Mouse (Mus musculus): ENCODE results near the gene Gm11127.
"Not testable (repeated sequence)": the region's sequence is repeated elsewhere in the genome, so short reads cannot be mapped to it uniquely, and the experiment has no call there.

Gm11127 gene

DNA sequence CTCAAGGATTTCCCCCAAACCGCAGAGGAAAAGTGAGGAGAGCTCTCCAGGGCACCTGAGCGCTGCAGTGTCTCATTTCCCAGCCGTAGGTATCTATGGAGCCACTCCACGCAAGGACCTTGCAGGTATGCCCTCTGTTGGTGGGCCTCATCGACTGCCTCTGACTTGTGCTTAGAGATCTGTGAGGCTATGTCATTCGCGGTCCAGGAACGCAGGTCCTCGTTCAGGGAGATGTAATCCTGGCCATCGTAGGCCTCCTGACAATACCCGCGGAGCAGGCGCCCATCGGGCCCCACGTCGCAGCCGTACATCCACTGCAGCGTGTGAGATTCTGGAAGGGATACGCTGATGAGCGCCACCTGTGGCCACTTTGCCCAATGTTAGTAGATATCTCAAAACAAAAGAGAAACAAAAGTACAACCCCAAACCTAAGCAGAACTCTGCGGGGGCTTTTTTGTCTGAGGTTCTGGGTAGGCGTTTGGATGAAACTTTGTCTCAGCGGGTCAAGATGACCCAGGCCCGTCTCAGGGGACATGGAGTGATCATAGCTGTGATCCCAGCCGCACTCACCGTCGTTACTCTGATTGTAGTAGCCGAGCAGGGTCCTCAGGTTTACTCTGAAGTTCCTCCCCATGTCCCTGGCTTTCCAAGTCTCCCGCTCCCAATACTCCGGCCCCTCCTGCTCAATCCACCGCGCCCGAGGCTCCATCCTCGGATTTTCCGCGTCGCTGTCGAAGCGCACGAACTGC is 26.4 kb downstream of the Gm11127 start:
- peak; percentile 66 to 73 for DNase-seq (ENCODE audit: low spot score in 2 of 2)

DNA sequence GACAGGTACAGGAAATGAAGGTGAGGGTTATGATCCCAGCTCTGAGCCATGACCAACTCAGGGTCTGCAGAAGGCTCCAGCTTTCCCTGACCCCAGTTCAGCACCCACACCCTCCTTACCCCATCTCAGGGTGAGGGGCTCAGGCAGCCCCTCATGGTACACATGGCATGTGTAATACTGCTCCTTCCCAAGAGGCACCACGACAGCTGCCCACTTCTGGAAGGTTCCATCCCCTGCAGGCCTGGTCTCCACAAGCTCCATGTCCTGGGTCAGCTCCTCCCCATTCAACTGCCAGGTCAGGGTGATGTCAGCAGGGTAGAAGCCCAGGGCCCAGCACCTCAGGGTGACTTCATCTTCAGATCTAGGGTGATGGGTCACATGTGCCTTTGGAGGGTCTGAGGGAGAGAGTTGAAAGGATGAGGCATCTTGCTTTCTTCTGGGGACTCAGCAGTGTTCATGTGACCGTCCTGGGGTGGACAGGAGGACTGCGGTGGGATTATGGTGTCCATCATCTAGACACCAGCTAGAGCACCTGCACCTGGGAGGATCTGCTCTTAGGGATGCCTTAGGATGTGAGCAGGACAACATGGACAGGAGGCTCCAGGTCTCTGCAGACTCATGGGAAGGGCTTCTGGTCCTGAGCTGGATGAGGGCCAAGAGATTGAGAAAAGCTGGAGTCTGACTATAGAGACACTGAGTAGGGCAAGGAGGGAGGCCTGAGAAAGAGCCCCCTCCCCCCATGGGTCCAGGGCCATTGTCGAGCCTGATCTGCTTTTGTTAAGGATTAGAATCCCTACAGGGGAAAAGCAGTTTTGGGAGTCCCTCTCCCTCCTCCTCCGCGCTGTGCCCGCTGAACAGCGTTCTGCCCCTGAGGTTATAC is 27.2 kb downstream of the Gm11127 start:
- DNase-seq (ENCODE audit: low spot score in 2 of 2), result not testable (repeated sequence)

DNA sequence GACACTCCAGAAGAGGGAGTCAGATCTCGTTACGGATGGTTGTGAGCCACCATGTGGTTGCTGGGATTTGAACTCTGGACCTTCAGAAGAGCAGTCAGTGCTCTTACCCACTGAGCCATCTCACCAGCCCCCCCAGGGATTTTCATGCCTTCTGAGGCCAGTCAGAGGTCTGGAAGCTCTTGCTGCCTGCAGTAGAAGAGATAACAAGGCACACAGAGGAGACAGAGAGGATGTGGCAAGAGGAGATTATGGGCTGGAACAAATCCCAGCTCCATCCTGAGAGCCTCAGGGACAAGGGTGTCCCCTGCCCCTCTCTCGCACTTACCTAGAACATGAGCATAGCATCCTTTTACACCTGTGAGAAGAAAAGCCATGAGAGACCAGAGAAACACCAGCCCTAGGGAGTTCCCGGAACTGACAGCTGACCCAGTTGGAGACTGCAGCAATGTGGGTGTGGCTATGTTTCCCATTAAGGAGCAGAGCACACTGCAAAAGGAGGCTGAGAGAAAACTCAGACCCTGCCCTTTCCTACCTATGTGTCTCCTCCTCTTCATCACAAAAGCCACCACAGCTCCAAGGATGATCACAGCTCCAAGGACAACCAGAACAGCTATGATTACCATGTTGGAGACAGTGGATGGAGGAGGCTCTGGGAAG is 28.0 kb downstream of the Gm11127 start:
- not testable (repeated sequence) for DNase-seq (ENCODE audit: low spot score in 2 of 2)

DNA sequence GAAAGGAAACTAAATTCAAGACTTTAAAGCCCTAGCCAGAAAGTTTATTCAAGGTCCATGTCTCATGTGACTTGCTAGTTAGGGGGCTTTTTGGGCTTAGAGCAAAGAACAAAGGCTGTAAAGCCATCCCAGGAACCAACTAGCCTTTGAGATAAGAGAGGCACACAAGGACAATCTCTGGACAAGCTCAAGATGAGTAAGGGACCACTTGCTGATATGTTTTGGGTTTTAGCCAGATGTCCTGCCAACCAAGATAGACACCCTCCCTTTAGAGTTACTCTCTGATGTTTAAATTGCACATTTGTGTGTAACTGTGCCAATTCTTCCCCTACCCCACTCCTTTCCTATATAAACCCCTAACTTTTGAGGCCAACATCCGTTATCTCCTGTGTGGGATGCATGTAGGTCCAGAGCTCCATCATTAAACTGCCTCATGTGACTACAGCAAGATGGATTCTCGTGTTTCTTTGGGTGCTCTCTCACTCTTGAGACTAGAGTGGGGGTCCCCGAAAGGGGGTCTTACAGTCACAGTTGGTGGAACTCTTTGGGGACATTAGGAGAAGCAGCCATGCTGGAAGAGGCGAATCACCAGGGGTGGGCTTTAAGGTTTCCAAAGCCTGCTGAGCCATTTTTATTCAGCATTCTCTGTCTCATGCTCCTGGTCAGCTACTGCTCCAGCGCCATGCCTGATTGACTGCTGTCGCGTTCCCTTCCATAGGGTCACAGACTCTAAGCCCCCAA is 29.1 kb downstream of the Gm11127 start:
- DNase-seq (ENCODE audit: low spot score in 2 of 2), result no peak

DNA sequence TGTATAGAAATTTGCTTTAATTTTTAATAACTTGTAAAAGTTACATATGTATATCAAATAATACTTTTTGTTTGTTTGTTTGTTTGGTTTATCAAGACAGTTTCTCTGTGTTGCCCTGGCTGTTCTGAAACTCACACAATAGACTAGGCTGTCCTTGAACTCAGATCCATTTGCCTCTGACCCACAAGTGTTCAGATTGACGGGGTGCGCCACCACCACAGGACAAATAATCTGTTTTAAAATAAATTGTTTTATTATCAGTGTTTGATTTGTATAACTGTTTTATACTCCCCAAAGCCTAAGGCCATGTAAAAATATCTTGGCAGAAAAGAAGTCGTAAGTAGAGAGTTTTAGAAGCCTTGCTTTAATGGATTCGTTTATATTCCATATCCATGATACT is 30.5 kb downstream of the Gm11127 start:
- DNase-seq (ENCODE audit: low spot score in 2 of 2), result no peak

DNA sequence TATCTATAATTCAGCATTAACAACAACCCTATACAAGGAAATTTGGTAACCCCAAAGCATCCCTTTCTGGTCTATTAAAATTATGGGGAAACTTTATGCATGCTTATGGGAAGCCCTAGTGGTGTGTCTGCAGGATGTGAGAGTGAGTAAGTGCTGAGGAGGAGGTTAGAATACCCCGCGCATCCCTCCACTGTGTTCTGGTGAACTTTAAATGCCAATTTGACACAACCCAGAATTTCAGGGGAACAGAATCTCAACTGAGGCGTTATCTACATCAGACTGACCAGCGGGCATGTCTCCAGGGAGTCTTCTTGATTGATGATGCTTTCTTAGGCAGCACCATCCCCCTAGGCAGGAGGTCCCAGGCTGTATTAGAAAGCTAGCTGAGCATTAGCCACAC is 32.3 kb downstream of the Gm11127 start:
- no peak for DNase-seq (ENCODE audit: low spot score in 2 of 2)

DNA sequence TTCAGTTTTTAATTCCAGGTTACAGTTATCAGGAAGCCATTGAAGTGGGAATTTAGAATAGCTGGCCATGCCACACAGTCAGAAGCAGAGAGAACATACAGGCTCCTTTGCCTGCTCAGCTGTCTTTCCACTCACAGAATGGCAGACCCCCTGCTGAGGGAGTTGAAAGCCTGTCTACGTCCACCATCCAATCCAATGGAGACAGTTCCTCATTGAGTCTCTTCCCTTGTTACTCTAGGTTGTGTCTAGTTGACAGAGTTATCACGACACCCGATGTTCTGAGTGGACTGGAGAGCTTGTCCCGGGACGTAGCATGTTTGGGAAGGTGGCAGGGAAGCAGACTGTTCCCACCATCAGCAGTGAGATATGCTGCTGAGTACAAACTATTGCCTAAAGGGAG is 33.0 kb downstream of the Gm11127 start:
- no peak for DNase-seq (ENCODE audit: low spot score in 2 of 2)

DNA sequence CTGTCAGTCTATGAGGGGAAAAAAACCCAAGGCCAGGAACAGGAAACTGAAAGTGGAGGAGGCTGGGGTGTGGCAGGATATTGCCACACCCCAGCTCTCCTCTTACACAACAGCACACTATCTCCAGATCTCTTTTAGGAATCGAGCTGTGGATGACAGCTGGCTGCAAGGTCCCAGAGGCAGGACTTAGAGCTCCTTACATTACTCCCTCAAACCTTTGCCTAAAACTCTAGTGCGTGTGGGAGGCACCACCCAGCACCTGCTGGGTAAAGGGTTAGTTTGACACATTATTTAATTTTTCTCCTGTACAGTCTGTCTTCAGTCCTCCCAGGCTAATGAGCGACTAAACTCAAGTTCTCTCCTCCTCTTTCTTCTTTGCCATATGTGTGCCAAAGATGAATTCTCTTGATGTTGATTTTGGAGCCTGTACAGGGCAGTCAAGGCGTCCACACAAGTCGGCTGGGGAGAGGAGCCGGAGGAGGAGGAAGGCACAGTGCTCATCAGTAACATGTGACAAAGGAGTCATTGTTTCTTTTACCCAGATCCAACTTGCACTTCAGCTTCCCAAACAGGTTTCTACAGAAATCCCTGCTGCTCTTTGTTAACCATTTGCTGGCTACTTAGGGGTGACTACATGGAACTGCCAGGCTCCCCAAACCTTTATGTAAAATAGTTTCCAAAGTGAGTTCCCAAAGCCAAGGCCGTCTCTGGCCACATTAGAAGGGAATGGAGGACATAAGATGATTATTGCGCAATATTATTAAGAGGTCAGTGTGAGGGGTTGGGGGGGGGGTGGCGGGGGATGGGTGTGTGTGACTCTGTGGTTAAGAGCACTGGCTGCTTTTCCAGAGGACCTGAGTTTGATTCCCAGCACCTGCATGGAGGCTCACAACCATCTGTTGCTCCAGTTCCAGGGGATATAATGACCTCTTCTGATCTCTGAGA is 34.2 kb downstream of the Gm11127 start:
- peak in 1 of 2 experiments; percentile 21 for DNase-seq (ENCODE audit: low spot score in 2 of 2)

DNA sequence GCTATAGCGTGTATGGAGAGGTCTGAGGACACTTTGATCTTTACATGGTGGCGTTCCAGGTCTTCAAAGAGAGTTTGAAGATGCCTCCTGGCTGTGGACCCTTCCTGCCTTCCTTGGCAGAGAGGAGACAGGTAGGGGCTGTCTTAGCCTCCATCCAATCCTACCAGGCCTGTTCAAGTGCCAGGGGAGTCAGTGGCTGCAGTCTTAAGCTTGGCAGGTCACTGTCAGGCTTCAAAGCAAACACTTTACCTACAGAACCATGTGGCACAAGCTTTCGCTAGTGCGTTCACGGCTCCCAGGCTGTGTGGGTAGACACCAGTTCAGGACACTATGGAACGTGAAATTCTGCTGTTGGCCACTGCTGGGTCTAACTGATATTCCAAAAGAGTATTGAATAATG is 35.2 kb downstream of the Gm11127 start:
- DNase-seq (ENCODE audit: low spot score in 2 of 2), result no peak

DNA sequence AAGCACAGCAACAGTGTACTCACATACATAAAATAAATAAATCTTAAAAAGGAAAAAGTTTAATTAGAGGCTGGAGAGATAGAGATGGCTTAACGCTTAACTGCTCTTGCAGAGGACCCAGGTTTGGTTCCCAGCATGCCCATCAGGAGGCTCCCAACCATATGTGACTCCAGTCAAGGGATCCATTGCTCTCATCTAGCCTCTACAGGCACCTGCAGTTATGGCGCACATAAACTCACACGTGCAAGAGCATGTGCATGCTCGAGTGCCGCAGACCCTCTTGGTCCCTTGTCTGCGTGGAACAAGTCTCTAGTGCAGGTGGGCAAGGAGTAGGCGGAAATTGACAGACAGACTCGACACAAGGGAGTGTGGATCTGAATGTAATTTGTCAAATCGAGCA is 36.1 kb downstream of the Gm11127 start:
- DNase-seq (ENCODE audit: low spot score in 2 of 2), result no peak

DNA sequence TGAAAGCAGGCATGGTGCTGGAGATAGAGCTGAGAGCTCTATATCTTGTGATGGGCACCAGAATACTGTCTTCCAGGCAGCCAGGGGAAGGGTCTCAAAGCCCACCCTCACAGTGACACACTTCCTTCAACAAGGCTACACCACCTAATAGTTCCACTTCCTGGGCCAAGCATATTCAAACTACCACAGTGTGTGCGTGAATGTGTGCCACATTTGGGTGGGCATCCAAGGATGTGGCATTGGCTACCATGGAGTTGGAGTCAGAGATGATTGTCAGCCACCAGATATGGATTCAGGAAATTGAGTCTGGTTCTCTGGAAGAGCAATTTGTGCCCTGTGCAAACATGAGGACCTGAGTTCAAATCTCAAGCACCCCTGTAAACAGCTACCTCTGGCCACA is 36.9 kb downstream of the Gm11127 start:
- DNase-seq (ENCODE audit: low spot score in 2 of 2), result no peak

DNA sequence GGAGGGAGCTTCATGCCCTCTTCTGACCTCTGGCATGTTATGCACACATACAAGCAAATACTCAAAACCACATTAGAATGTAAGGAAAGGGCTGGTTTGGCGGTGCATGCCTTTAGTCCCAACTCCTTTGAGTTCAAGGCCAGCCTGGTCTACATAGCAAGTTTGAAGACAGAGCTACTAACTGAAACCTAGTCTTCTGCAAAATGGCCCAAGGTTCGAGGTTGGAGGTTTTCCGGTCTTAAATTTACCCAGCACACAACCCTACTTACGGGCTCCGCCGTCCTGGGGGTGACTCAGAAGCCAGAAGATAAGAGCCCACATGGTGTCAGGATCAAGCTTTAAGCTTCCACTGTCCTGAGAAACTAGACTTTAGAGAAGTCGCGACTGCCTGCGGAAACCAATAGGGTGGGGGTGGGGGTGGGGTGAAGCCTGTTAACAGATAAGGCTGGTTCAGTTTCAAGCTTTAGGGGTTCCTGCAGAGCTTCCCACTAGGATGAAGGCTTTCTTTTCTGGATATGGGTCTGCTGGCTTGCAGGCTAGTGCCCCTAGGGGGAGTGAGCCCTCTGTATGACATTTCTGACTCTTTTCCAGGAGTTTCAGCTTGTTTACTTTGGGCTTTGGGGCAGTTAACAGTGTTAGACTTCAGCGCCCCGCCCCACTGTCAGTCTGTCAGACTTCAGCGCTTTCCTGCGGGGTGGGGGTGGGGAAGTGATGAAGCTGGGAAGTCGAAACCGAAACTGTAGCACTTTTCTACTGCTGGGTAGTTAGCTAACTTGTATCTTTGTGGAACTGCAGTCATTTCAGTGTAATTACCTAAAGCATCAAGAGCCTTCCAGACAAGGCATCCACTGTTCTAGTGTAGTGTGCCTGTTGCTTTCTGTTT is 37.7 kb downstream of the Gm11127 start, which contains the start of gene H2-T24:
H2-T24 (minus strand) TSS at position 370 of the 883 bp plus-strand sequence.
- DNase-seq (ENCODE audit: low spot score in 2 of 2), result peak; percentile 80 to 86

DNA sequence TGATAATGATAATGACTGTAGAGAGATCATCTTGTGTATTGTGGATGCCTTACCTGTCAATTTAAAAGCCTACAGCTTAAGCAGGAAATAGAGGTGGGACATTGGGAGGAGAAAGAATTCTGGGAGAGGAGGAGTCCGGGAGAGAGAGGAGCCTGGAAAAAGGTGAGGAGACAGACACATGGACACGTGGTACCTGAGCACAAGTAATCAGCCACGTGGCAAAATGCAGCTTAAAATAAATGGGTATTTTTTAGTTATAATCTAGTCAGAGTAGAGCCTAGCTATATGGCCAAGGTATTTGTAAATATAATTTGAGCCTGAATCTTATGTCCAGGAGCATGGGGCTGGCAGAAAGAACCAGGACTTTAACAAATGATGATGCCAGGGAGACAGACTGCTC is 38.7 kb downstream of the Gm11127 start:
- no peak for DNase-seq (ENCODE audit: low spot score in 2 of 2)

DNA sequence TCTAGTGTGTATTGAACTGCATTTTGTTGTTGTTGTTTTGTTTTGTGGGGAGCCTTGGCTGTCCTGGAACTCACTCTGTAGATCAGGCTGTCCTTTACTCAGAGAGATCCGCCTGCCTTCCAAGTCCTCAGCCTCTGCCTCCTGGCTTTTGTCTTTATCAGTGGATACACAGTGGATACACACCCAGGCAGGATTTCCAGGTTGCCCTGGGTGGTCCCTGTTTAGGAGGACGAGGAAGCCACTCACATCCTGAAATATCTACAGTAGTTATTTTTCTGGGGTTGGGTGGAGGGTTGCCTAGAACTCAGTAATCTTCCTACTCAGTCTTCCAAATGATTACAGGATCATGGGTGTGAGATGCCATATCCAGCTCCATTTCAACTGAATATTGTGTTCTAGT is 39.2 kb downstream of the Gm11127 start:
- no peak for DNase-seq (ENCODE audit: low spot score in 2 of 2)

DNA sequence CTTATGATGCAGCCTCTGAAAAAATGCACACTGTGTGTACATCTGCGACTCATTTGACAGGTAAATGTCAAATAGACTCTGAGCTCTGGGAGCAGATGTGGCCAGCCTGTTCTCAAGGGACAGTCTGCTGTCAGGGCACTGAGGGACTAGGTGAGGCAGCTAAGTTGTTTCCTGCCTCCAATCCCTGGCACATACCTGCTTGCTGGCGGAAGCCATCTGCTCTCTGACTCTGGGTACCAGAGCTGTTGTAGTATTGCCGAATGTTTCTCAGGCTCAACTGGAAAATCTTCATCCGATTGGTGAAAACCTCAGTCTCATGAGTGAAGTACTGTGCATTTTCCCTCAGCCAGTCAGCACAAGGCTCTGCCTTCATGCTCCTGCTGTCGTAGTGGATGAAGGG is 41.1 kb downstream of the Gm11127 start:
- no peak for DNase-seq (ENCODE audit: low spot score in 2 of 2)

DNA sequence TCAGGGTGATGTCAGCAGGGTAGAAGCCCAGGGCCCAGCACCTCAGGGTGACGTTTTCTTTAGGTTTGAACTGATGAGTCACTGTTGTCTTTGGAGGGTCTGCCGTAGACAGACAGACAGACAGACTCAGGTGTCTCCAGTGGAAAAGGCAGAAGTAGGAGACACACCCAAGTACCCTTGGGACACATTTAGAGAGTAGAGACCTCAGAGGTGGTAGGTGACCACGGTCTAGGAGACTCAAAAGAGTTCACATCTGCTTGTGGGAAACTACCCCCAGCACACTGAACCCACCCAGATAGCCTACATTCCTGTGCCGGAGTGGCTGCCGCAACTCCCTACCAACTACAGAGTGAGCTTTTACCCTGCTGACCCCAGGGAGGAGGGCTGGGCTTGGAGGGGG is 43.2 kb downstream of the Gm11127 start:
- no peak for DNase-seq (ENCODE audit: low spot score in 2 of 2)

Measured in natural killer cell, adult 2 months (primary cell).